32 mouse cellular contexts compared by ENCODE assay signal in genomic region chr14:21683834-21684233, GRCm38 (mm10). TPM values are rescaled to one million over a fixed set of nuclear protein-coding genes. Genes with fewer than 3 reads are reported as not detected.
DNase-seq lines count a peak whose midpoint lies in the region; ATAC-seq and TF ChIP-seq lines count a peak whose summit lies in the region.
"Had no signal": no experiment of that assay in that cellular context is flagged by ENCODE, and none has a peak within 500 bp of the region (broad histone marks: within the 10 kb centered on the region; RNA-seq: fewer than 3 reads in every experiment).

No protein-coding gene starts in this region.

- H3K36me3 ChIP-seq in heart, embryonic 13.5 days, result no peaks in the 10 kb centered on the region
- H3K36me3 ChIP-seq in C2C12 (ENCODE audit: control insufficient read depth, insufficient read depth), result no peaks in the 10 kb centered on the region
- H3K36me3 ChIP-seq in embryonic facial prominence, embryonic 13.5 days, result no peaks in the 10 kb centered on the region
- no peaks in the 10 kb centered on the region for H3K36me3 ChIP-seq in limb, embryonic 13.5 days
- H3K36me3 ChIP-seq: forebrain, embryonic 12.5 days; heart, embryonic 15.5 days; limb, embryonic 15.5 days; liver, embryonic 13.5 days; stomach, embryonic 15.5 days had no signal

- no peak overlapping the region for H3K4me2 ChIP-seq in heart, embryonic 13.5 days
- no peak overlapping the region for H3K4me2 ChIP-seq in embryonic facial prominence, embryonic 13.5 days
- H3K4me2 ChIP-seq in limb, embryonic 13.5 days (replicated peaks), result no peak overlapping the region

- 53% methylated on average over 4 of the region's 4 CpGs for WGBS in heart, embryonic 13.5 days
- WGBS in embryonic facial prominence, embryonic 13.5 days, result 78% methylated on average over 4 of the region's 4 CpGs
- 79% methylated on average over 4 of the region's 4 CpGs for WGBS in limb, embryonic 13.5 days

- no peak for DNase-seq in heart, postnatal 14 days
- DNase-seq in right cerebral cortex, adult 18-20 months, result no peak
- no peak for DNase-seq in yolk sac, embryonic 10.5 days (ENCODE audit: low spot score)
- DNase-seq: adrenal gland, postnatal 14 days; cerebellum, adult 11-12 months; cerebellum, adult 9-11 months; gastrocnemius, postnatal 14 days; heart, postnatal 36 days; kidney, postnatal 14 days; layer of hippocampus, adult 9-11 months; liver, embryonic 13.5 days; lung, adult 18-20 months; right cerebral cortex, postnatal 25 days; thymus, postnatal 25 days had no signal

- H3K4me3 ChIP-seq in heart, embryonic 13.5 days, result no peak overlapping the region
- H3K4me3 ChIP-seq in C2C12 (ENCODE audit: insufficient read depth, poor library complexity, severe bottlenecking), result no peak overlapping the region
- H3K4me3 ChIP-seq in embryonic facial prominence, embryonic 13.5 days, result no peak overlapping the region
- H3K4me3 ChIP-seq in limb, embryonic 13.5 days, result no peak overlapping the region
- H3K4me3 ChIP-seq: heart, embryonic 15.5 days; limb, embryonic 15.5 days; stomach, embryonic 15.5 days had no signal

- intact Hi-C loops in heart, postnatal 14 days (cut with DNase I), result no loop called here

- ATAC-seq in heart, embryonic 13.5 days (ENCODE audit: extremely low read depth, insufficient number of reproducible peaks, low FRiP score, low TSS enrichment), result no peak
- no peak for ATAC-seq in embryonic facial prominence, embryonic 13.5 days (ENCODE audit: insufficient number of reproducible peaks, insufficient read depth, low FRiP score, low TSS enrichment, low read depth)
- ATAC-seq in limb, embryonic 13.5 days (ENCODE audit: low FRiP score, low read depth), result no peak
- ATAC-seq: intestine, postnatal 0 days; lung, postnatal 0 days had no signal

- H3K27me3 ChIP-seq in heart, embryonic 13.5 days (replicated peaks), result peaks cover 20% of the 10 kb centered on the region
- H3K27me3 ChIP-seq in C2C12 (ENCODE audit: control insufficient read depth, insufficient read depth, insufficient read length), result no peaks in the 10 kb centered on the region
- no peaks in the 10 kb centered on the region for H3K27me3 ChIP-seq in embryonic facial prominence, embryonic 13.5 days
- H3K27me3 ChIP-seq in limb, embryonic 13.5 days, result no peaks in the 10 kb centered on the region
- H3K27me3 ChIP-seq: limb, embryonic 15.5 days; stomach, embryonic 15.5 days had no signal

- H3K9me3 ChIP-seq in heart, embryonic 13.5 days, result no peaks in the 10 kb centered on the region
- no peaks in the 10 kb centered on the region for H3K9me3 ChIP-seq in embryonic facial prominence, embryonic 13.5 days
- no peaks in the 10 kb centered on the region for H3K9me3 ChIP-seq in limb, embryonic 13.5 days
- H3K9me3 ChIP-seq: forebrain, embryonic 12.5 days; heart, embryonic 15.5 days; limb, embryonic 15.5 days; liver, embryonic 13.5 days; stomach, embryonic 15.5 days had no signal

- no peaks in the 10 kb centered on the region for H3K79me3 ChIP-seq in C2C12 (ENCODE audit: low read depth)

- H3K4me1 ChIP-seq in heart, embryonic 13.5 days, result peaks cover 48% of the 10 kb centered on the region
- H3K4me1 ChIP-seq in embryonic facial prominence, embryonic 13.5 days, result peaks cover 72% of the 10 kb centered on the region
- peaks cover 73% of the 10 kb centered on the region for H3K4me1 ChIP-seq in limb, embryonic 13.5 days

- no peak overlapping the region for H3ac ChIP-seq in C2C12 (ENCODE audit: control insufficient read depth, insufficient read length, low read depth)

- no peaks in the 10 kb centered on the region for H3K79me2 ChIP-seq in C2C12 (ENCODE audit: control insufficient read depth, insufficient read depth)

- no peak overlapping the region for H3K9ac ChIP-seq in heart, embryonic 13.5 days
- H3K9ac ChIP-seq in embryonic facial prominence, embryonic 13.5 days, result no peak overlapping the region
- H3K9ac ChIP-seq in limb, embryonic 13.5 days, result no peak overlapping the region
- H3K9ac ChIP-seq: forebrain, embryonic 12.5 days; heart, embryonic 15.5 days; hindbrain, embryonic 14.5 days; limb, embryonic 15.5 days; liver, embryonic 13.5 days; stomach, embryonic 15.5 days had no signal

- 0 out of 2 replicates have a peak overlapping the region, but pooled peaks have one; percentile 36 for H3K27ac ChIP-seq in heart, embryonic 13.5 days (replicated peaks)
- H3K27ac ChIP-seq in embryonic facial prominence, embryonic 13.5 days, result peak overlapping the region; percentile 62; the same call in 1 of the 2 replicates
- peak overlapping the region; percentile 67 for H3K27ac ChIP-seq in limb, embryonic 13.5 days
- H3K27ac ChIP-seq: heart, embryonic 15.5 days; hindbrain, embryonic 14.5 days; liver, embryonic 13.5 days; macrophage; stomach, embryonic 15.5 days had no signal

- TF ChIP-seq CTCF in C2C12 (IDR thresholded peaks at IDR 0.05; ENCODE audit: control insufficient read depth, insufficient read depth, insufficient read length), result no peak

TF ChIP-seq in C2C12, 6 proteins besides CTCF, POLR2A, EP300 and RAD21:
- no peak for TF ChIP-seq CEBPB (IDR thresholded peaks at IDR 0.05; ENCODE audit: low read depth)
- TF ChIP-seq MYOD1 (IDR thresholded peaks at IDR 0.05; ENCODE audit: control insufficient read depth, insufficient read length, low read depth), result peak; percentile 66

RNA-seq across cellular contexts. Expression of gene Dupd1, which starts 30.5 kb away (rescaled TPM):
- 0.36 TPM in 1 of 2 replicates, not detected in the other for polyA plus RNA-seq in heart, embryonic 13.5 days (2015; fragmentation: Nextera tagmentation; extraction: Ambion mirVana)
- under 1 TPM in 1 of 2 experiments, not detected in 1; 0.26 TPM for total RNA-seq in heart, postnatal 14 days (2021)
- polyA plus RNA-seq in C2C12 (2012; fragmentation: generic; extraction: Trizol), result 0.04 TPM
- polyA plus RNA-seq in embryonic facial prominence, embryonic 13.5 days (2015; fragmentation: Nextera tagmentation; extraction: Ambion mirVana), result 0.31 TPM in 1 of 2 replicates, not detected in the other
- 0.97 and 1.2 TPM in 2 replicates for polyA plus RNA-seq in limb, embryonic 13.5 days (2015; fragmentation: Nextera tagmentation; extraction: Ambion mirVana)
- total RNA-seq: common myeloid progenitor, adult 5-6 weeks; granulocyte monocyte progenitor cell, adult 5-6 weeks; heart, postnatal 36 days; left cerebral cortex, postnatal 14 days; megakaryocyte-erythroid progenitor cell, adult 5-6 weeks had no signal
- polyA plus RNA-seq: CD4-positive, CD25-positive, alpha-beta regulatory T cell, adult 4 months; forebrain, embryonic 12.5 days; hindbrain, embryonic 14.5 days; intestine, postnatal 0 days; kidney, embryonic 14.5 days; liver, embryonic 13.5 days; macrophage; stomach, embryonic 15.5 days had no signal
